Mouse (Mus musculus): Measurements from ENCODE around the gene Bmpr2.

- TF ChIP-seq CTCF (IDR thresholded peaks at IDR 0.05; ENCODE audit: low read depth, low read length) (no peak), GATA1 (IDR thresholded peaks at IDR 0.05; ENCODE audit: borderline replicate concordance, low read length) (no peak)
Observed at GRCm38 (mm10) chr1:59878098-59878497, 114.9 kb downstream of the Bmpr2 start.

Data from G1E (cell line).